Mouse (Mus musculus): ENCODE measurements at regions not wholly inside any gene's neighbourhood (a gene's known extent, or its start where the extent isn't known, plus 50 kb on each side); places are given as distances from the start of the nearest gene placed in this dataset.

GRCm38 (mm10) chr8:29274668-29275067 is 1827.2 kb downstream of the Poteg start:
- WGBS = 20% methylated on average over 3 of the region's 3 CpGs
- no peak for DNase-seq (ENCODE audit: low spot score)
- Histone ChIP-seq H3K4me3 (no peak overlapping the region), H3K27me3 (replicated peaks; ENCODE audit: low read depth, poor library complexity, severe bottlenecking) (no peaks in the 10 kb centered on the region), H3K36me3 (replicated peaks) (no peaks in the 10 kb centered on the region), H3K4me1 (peaks cover 5% of the 10 kb centered on the region; the same call in 1 of the 2 replicates), H3K9me3 (no peaks in the 10 kb centered on the region), H3K27ac (replicated peaks) (no peak overlapping the region)

GRCm38 (mm10) chr8:29278711-29279110 is 1831.2 kb downstream of the Poteg start:
- Histone ChIP-seq H3K9me3 (no peaks in the 10 kb centered on the region), H3K27me3 (replicated peaks; ENCODE audit: low read depth, poor library complexity, severe bottlenecking) (no peaks in the 10 kb centered on the region), H3K4me3 (no peak overlapping the region), H3K36me3 (replicated peaks) (no peaks in the 10 kb centered on the region), H3K27ac (replicated peaks) (no peak overlapping the region), H3K4me1 (peaks cover 5% of the 10 kb centered on the region; the same call in 1 of the 2 replicates)
- 94% methylated on average over 2 of the region's 2 CpGs for WGBS
- no peak for DNase-seq (ENCODE audit: low spot score)

- H3K9me3 ChIP-seq = no peaks in the 10 kb centered on the region
- H3K27me3 ChIP-seq (replicated peaks; ENCODE audit: low read depth, poor library complexity, severe bottlenecking) = no peaks in the 10 kb centered on the region
- H3K36me3 ChIP-seq (replicated peaks) = no peaks in the 10 kb centered on the region
- 51% methylated on average over 3 of the region's 3 CpGs for WGBS
- no peak overlapping the region for H3K4me3 ChIP-seq
- DNase-seq (ENCODE audit: low spot score) = no peak
- H3K27ac ChIP-seq (replicated peaks) = no peak overlapping the region
- peaks cover 5% of the 10 kb centered on the region; the same call in 1 of the 2 replicates for H3K4me1 ChIP-seq
Observed at GRCm38 (mm10) chr8:29279276-29279675, 1831.8 kb downstream of the Poteg start.

- DNase-seq (ENCODE audit: low spot score) = peak; percentile 37
- no peaks in the 10 kb centered on the region for H3K27me3 ChIP-seq (replicated peaks; ENCODE audit: low read depth, poor library complexity, severe bottlenecking)
- H3K4me3 ChIP-seq = no peak overlapping the region
- no peaks in the 10 kb centered on the region for H3K36me3 ChIP-seq (replicated peaks)
- H3K9me3 ChIP-seq = no peaks in the 10 kb centered on the region
- H3K4me1 ChIP-seq = no peaks in the 10 kb centered on the region
- no peak overlapping the region for H3K27ac ChIP-seq (replicated peaks)
- WGBS = 5% methylated on average over 6 of the region's 6 CpGs
Observed at GRCm38 (mm10) chr8:29290386-29290785, 1842.9 kb downstream of the Poteg start.

Measured in embryonic facial prominence, embryonic 10.5 days (tissue).